In the genomic region with DNA sequence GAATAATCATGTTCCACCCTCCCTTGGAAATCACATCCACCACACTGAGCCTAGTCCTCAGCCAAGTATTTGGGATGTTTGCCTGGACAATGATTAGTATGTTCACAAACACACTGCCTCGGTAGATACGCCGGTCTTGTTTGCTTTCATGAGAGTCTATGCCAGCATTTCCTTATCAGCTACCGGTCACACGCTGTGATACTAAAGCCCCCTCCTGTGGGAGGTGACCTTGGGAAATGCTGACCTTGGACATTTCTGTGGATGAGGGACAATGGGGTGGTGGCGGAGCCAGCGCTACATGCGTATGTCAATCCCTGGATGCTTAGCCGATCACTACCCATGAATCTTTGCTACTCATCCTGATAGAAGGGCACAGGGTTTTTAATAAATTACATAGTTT, we compare ENCODE assay signal across 25 mouse cellular contexts.
DNase-seq lines count a peak whose midpoint lies in the region; ATAC-seq and TF ChIP-seq lines count a peak whose summit lies in the region.
"Had no signal": no experiment of that assay in that cellular context is flagged by ENCODE, and none has a peak within 500 bp of the region (broad histone marks: within the 10 kb centered on the region; RNA-seq: fewer than 3 reads in every experiment).

No protein-coding gene starts in this region.

- no peaks in the 10 kb centered on the region for H3K27me3 ChIP-seq in lung, postnatal 0 days (replicated peaks; ENCODE audit: insufficient read depth, low read length)
- H3K27me3 ChIP-seq: CH12.LX; forebrain, embryonic 12.5 days; hindbrain, embryonic 15.5 days; midbrain, embryonic 12.5 days had no signal

- H3K9ac ChIP-seq in lung, postnatal 0 days (replicated peaks; ENCODE audit: low read depth): no peak overlapping the region
- H3K9ac ChIP-seq: forebrain, embryonic 12.5 days; hindbrain, embryonic 15.5 days; liver, postnatal 0 days; midbrain, embryonic 12.5 days had no signal

- peak; percentile 96 for DNase-seq in heart, adult 11 months
- no peak for DNase-seq in heart, postnatal 25 days (ENCODE audit: low spot score)
- DNase-seq in lung, adult 18-20 months: peak; percentile 64 to 78
- DNase-seq in lung, adult 2 months: no peak
- peak; percentile 41 for DNase-seq in lung, postnatal 0 days (ENCODE audit: low spot score)
- DNase-seq in lung, postnatal 25 days (ENCODE audit: low spot score): peak; percentile 78
- DNase-seq in frontal cortex, adult 2 months (ENCODE audit: extremely low spot score in 1 of 2, low spot score in 1 of 2): no peak
- DNase-seq: B cell, adult 2 months; cerebellum, adult 9-11 months; gastrocnemius, adult 2 months; heart, postnatal 4 days; kidney, adult 2 months; kidney, postnatal 14 days; liver; liver, postnatal 0 days; thymus, postnatal 25 days had no signal

- H3K4me2 ChIP-seq in lung, postnatal 0 days (replicated peaks; ENCODE audit: low read depth, low read length): no peak overlapping the region
- H3K4me2 ChIP-seq: forebrain, embryonic 12.5 days; heart, embryonic 11.5 days; hindbrain, embryonic 15.5 days; midbrain, embryonic 12.5 days had no signal

- no peaks in the 10 kb centered on the region for H3K9me3 ChIP-seq in lung, postnatal 0 days (ENCODE audit: low read length)
- H3K9me3 ChIP-seq: forebrain, embryonic 12.5 days; G1E; hindbrain, embryonic 15.5 days; limb, embryonic 10.5 days; midbrain, embryonic 12.5 days had no signal

- H3K36me3 ChIP-seq in lung, postnatal 0 days (ENCODE audit: insufficient read depth, low read length): no peaks in the 10 kb centered on the region
- H3K36me3 ChIP-seq: forebrain, embryonic 12.5 days; hindbrain, embryonic 15.5 days; limb, embryonic 10.5 days; midbrain, embryonic 12.5 days had no signal

- TF ChIP-seq EP300 in lung, postnatal 0 days (IDR thresholded peaks at IDR 0.05): peak; percentile 57

- TF ChIP-seq POLR2A in lung, adult 2 months (IDR thresholded peaks at IDR 0.05; ENCODE audit: borderline replicate concordance, extremely low read depth, low read depth, low read length): no peak

- H3K4me1 ChIP-seq in lung, adult 2 months (ENCODE audit: control insufficient read depth, insufficient read depth, low read length): peaks cover 6% of the 10 kb centered on the region
- H3K4me1 ChIP-seq in lung, postnatal 0 days (ENCODE audit: insufficient read depth, low read depth, low read length): no peaks in the 10 kb centered on the region
- H3K4me1 ChIP-seq: forebrain, embryonic 12.5 days; midbrain, embryonic 12.5 days had no signal

- no peak for TF ChIP-seq CTCF in lung, adult 2 months (IDR thresholded peaks at IDR 0.05; ENCODE audit: insufficient read depth, low read length)
- TF ChIP-seq CTCF in lung, postnatal 0 days (IDR thresholded peaks at IDR 0.05): no peak

- no peak overlapping the region for H3K4me3 ChIP-seq in lung, adult 2 months (replicated peaks; ENCODE audit: extremely low read depth, low read depth, low read length)
- no peak overlapping the region for H3K4me3 ChIP-seq in lung, postnatal 0 days (ENCODE audit: low read depth, low read length)
- H3K4me3 ChIP-seq: erythroblast, embryonic 14.5 days; forebrain, embryonic 12.5 days; gastrocnemius, adult 2 months; hindbrain, embryonic 15.5 days; limb, embryonic 10.5 days; midbrain, embryonic 12.5 days had no signal

- no peak overlapping the region for H3K27ac ChIP-seq in lung, postnatal 0 days (ENCODE audit: low read length)
- H3K27ac ChIP-seq: forebrain, embryonic 12.5 days; gastrocnemius, adult 2 months; hindbrain, embryonic 15.5 days; limb, embryonic 10.5 days; midbrain, embryonic 12.5 days had no signal

- 41% methylated on average over 9 of the region's 9 CpGs for WGBS in lung, adult 2 months
- 50% methylated on average over 9 of the region's 9 CpGs for WGBS in lung, postnatal 0 days

- intact Hi-C loops in heart, postnatal 25 days (cut with DNase I): no loop called here

- ATAC-seq in lung, postnatal 0 days: peak; percentile 55
- ATAC-seq: liver, postnatal 0 days; Patski had no signal

Comparison
In these comparisons a context has a peak if more than half of its experiments do, and no peak if none do; other contexts are left out.
1. DNase-seq: peak in heart, adult 11 months (single experiment), lung, adult 18-20 months (2 of 2), lung, postnatal 0 days (single experiment) and lung, postnatal 25 days (single experiment); none in heart, postnatal 25 days (single experiment), lung, adult 2 months (single experiment) and frontal cortex, adult 2 months (0 of 2).